Mouse (Mus musculus): Measurements from ENCODE around the gene Nrg3. TPM values are rescaled to one million over a fixed set of nuclear protein-coding genes. Genes with fewer than 3 reads are reported as not detected.
A peak's percentile ranks its signal among the peaks of the same experiment; 100 is the strongest.
"Not testable (repeated sequence)": the region's sequence is repeated elsewhere in the genome, so short reads cannot be mapped to it uniquely, and the experiment has no call there.

Gene Nrg3
- polyA plus RNA-seq, 2 experiments = 0.10 TPM; not detected in 1

DNA sequence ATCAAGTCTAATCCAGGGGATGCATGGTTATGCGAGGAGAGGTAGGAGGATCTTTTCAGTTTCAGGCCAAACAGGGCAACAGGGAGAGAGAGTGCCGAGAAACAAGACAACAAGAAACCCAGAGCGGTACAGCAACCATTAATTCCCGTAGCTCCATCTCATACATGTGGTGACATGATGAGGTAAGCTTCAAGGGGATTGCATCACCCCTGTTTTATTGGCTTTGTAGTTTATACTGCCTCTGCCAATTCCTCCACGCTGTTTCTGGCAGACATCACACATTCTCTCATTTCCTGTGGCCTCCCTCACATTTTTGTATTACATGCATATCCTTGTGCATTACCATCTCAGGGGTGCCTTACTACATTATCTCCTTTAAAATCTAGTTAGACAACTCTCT, 280.9 kb downstream of the Nrg3 start:
- no peak overlapping the region for H3K4me3 ChIP-seq (replicated peaks; ENCODE audit: low read length)
- TF ChIP-seq POLR2A (IDR thresholded peaks at IDR 0.05; ENCODE audit: borderline replicate concordance, extremely low read depth, insufficient read depth, insufficient read length) = no peak
- ATAC-seq (ENCODE audit: low FRiP score, low read depth) (no peak), DNase-seq (ENCODE audit: low spot score) (peak; percentile 35)
- no peak overlapping the region for H3K27ac ChIP-seq (replicated peaks; ENCODE audit: low read depth, low read length)
- WGBS = 48% methylated on average over 5 of the region's 5 CpGs
- no peaks in the 10 kb centered on the region for H3K36me3 ChIP-seq (ENCODE audit: control insufficient read depth, insufficient read depth, low read length)
- no peaks in the 10 kb centered on the region for H3K4me1 ChIP-seq (ENCODE audit: control insufficient read depth, insufficient read depth, low read length)
- H3K27me3 ChIP-seq (ENCODE audit: control insufficient read depth, insufficient read depth, low read length) = no peaks in the 10 kb centered on the region
- H3K9me3 ChIP-seq (ENCODE audit: control insufficient read depth, low read length) = no peaks in the 10 kb centered on the region
- no peak overlapping the region for H3K4me2 ChIP-seq (replicated peaks; ENCODE audit: low read depth, low read length, severe bottlenecking)
- no peak overlapping the region for H3K9ac ChIP-seq (ENCODE audit: low read depth, low read length, severe bottlenecking)

DNA sequence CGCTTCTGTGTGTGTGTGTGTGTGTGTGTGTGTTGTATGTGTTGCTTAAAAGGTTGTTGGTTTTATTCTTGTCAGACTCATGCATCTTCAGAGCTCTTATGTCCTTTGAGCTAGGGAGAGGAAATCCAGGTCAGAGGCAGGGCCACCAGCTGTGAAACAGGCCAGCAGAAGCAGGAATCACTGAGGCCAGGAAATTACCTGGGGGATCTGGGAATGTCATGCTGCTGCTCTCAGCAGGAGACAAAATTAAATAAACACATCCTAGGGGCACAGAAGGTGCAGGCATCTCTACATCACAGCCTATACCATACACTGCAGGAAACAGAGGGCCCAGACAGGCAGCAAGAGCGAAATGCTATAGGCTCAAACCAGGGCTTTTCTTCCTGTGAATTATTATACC, 299.2 kb downstream of the Nrg3 start:
- H3K27me3 ChIP-seq (ENCODE audit: control insufficient read depth, insufficient read depth, low read length) = no peaks in the 10 kb centered on the region
- WGBS = 51% methylated on average over 2 of the region's 2 CpGs
- no peaks in the 10 kb centered on the region for H3K4me1 ChIP-seq (ENCODE audit: control insufficient read depth, insufficient read depth, low read length)
- no peak for DNase-seq (ENCODE audit: low spot score)
- H3K4me2 ChIP-seq (replicated peaks; ENCODE audit: low read depth, low read length, severe bottlenecking) = no peak overlapping the region
- no peaks in the 10 kb centered on the region for H3K9me3 ChIP-seq (ENCODE audit: control insufficient read depth, low read length)
- ATAC-seq (ENCODE audit: low FRiP score, low read depth) = no peak
- no peak overlapping the region for H3K9ac ChIP-seq (ENCODE audit: low read depth, low read length, severe bottlenecking)
- H3K27ac ChIP-seq (replicated peaks; ENCODE audit: low read depth, low read length) = no peak overlapping the region
- H3K36me3 ChIP-seq (ENCODE audit: control insufficient read depth, insufficient read depth, low read length) = no peaks in the 10 kb centered on the region
- no peak for TF ChIP-seq POLR2A (IDR thresholded peaks at IDR 0.05; ENCODE audit: borderline replicate concordance, extremely low read depth, insufficient read depth, insufficient read length)
- H3K4me3 ChIP-seq (replicated peaks; ENCODE audit: low read length) = no peak overlapping the region

DNA sequence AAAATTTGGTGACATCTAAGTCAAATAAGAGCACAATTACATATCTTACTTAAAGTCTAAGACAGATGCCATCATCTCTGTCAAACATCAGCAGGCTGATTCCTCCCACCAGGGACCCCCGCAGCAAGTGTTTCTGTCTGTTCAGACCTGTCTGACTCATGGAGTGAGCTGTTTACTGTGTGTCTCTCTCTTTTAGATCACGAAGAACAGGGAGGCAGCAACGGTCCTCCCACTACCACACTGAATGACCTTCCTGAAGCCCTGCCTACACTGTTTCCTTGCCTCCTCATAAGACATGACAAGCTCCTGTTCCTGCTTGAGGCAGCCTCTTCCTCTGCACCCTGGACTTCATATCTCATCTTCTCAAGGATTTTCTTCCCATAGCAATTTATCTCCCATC, 312.7 kb downstream of the Nrg3 start:
- ATAC-seq (ENCODE audit: low FRiP score, low read depth) = no peak
- no peak overlapping the region for H3K4me3 ChIP-seq (replicated peaks; ENCODE audit: low read length)
- no peak for TF ChIP-seq POLR2A (IDR thresholded peaks at IDR 0.05; ENCODE audit: borderline replicate concordance, extremely low read depth, insufficient read depth, insufficient read length)
- H3K9ac ChIP-seq (ENCODE audit: low read depth, low read length, severe bottlenecking) = no peak overlapping the region
- no peaks in the 10 kb centered on the region for H3K27me3 ChIP-seq (ENCODE audit: control insufficient read depth, insufficient read depth, low read length)
- DNase-seq (ENCODE audit: low spot score) = no peak
- H3K27ac ChIP-seq (replicated peaks; ENCODE audit: low read depth, low read length) = no peak overlapping the region
- no peaks in the 10 kb centered on the region for H3K4me1 ChIP-seq (ENCODE audit: control insufficient read depth, insufficient read depth, low read length)
- no peaks in the 10 kb centered on the region for H3K36me3 ChIP-seq (ENCODE audit: control insufficient read depth, insufficient read depth, low read length)
- no peaks in the 10 kb centered on the region for H3K9me3 ChIP-seq (ENCODE audit: control insufficient read depth, low read length)
- 73% methylated on average over 3 of the region's 3 CpGs for WGBS
- no peak overlapping the region for H3K4me2 ChIP-seq (replicated peaks; ENCODE audit: low read depth, low read length, severe bottlenecking)

DNA sequence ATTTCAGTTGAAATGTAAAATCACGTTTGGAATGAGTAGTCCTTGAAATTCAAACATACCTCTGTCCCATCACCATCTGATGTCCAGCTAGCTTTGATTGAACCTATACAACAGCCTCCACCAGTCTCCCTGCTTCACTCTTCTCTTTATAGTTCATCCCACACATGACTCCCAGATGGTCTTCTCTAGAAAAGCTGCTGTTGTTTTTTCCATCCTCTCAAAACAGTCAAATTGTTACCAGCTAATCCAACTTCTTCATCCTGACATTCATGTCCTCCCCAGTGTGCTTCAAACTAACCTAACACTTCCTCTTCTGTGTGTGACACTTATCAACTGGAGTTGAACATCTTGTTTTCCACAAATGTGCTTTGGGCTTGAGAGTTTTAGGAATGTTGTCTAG, 317.4 kb downstream of the Nrg3 start:
- no peak for TF ChIP-seq POLR2A (IDR thresholded peaks at IDR 0.05; ENCODE audit: borderline replicate concordance, extremely low read depth, insufficient read depth, insufficient read length)
- WGBS = 23% methylated on average over 1 of the region's 1 CpGs
- ATAC-seq (ENCODE audit: low FRiP score, low read depth) = no peak

DNA sequence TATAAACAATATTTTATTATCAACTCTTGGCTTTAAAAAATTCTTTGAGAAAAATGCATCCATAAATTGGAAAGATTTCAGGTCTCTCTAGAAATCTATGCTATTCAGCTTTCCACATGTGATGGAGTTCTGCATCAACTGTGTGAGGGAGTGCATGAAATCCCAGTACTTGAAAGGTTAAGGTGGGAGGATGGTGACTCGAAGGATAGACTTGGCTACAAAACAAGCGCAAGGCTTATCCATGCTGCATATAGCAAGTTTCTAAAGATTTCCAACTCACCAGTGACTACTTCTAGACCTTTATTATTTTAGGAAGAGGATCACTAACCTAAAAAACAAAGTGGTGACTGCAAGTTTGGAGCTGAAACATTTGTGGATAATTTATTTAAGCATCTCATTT, 343.1 kb downstream of the Nrg3 start:
- Histone ChIP-seq H3K4me1 (ENCODE audit: control insufficient read depth, insufficient read depth, low read length) (no peaks in the 10 kb centered on the region), H3K36me3 (ENCODE audit: control insufficient read depth, insufficient read depth, low read length) (no peaks in the 10 kb centered on the region), H3K27ac (replicated peaks; ENCODE audit: low read depth, low read length) (no peak overlapping the region), H3K27me3 (ENCODE audit: control insufficient read depth, insufficient read depth, low read length) (no peaks in the 10 kb centered on the region), H3K9me3 (ENCODE audit: control insufficient read depth, low read length) (no peaks in the 10 kb centered on the region), H3K4me3 (replicated peaks; ENCODE audit: low read length) (no peak overlapping the region), H3K4me2 (replicated peaks; ENCODE audit: low read depth, low read length, severe bottlenecking) (no peak overlapping the region), H3K9ac (ENCODE audit: low read depth, low read length, severe bottlenecking) (no peak overlapping the region)
- DNase-seq (ENCODE audit: low spot score) (no peak), ATAC-seq (ENCODE audit: low FRiP score, low read depth) (no peak)
- 87% methylated on average over 2 of the region's 2 CpGs for WGBS
- no peak for TF ChIP-seq POLR2A (IDR thresholded peaks at IDR 0.05; ENCODE audit: borderline replicate concordance, extremely low read depth, insufficient read depth, insufficient read length)

More for the DNA sequence above, 317.4 kb downstream of the Nrg3 start:
- Histone ChIP-seq H3K27me3 (ENCODE audit: control insufficient read depth, insufficient read depth, low read length) (no peaks in the 10 kb centered on the region), H3K4me3 (replicated peaks; ENCODE audit: low read length) (no peak overlapping the region), H3K27ac (replicated peaks; ENCODE audit: low read depth, low read length) (no peak overlapping the region), H3K4me2 (replicated peaks; ENCODE audit: low read depth, low read length, severe bottlenecking) (no peak overlapping the region), H3K36me3 (ENCODE audit: control insufficient read depth, insufficient read depth, low read length) (no peaks in the 10 kb centered on the region), H3K9ac (ENCODE audit: low read depth, low read length, severe bottlenecking) (no peak overlapping the region), H3K4me1 (ENCODE audit: control insufficient read depth, insufficient read depth, low read length) (no peaks in the 10 kb centered on the region), H3K9me3 (ENCODE audit: control insufficient read depth, low read length) (no peaks in the 10 kb centered on the region)
- no peak for DNase-seq (ENCODE audit: low spot score)

- Histone ChIP-seq H3K4me1 (ENCODE audit: control insufficient read depth, insufficient read depth, low read length) (no peaks in the 10 kb centered on the region), H3K9me3 (ENCODE audit: control insufficient read depth, low read length) (no peaks in the 10 kb centered on the region), H3K4me2 (replicated peaks; ENCODE audit: low read depth, low read length, severe bottlenecking) (no peak overlapping the region), H3K27me3 (ENCODE audit: control insufficient read depth, insufficient read depth, low read length) (no peaks in the 10 kb centered on the region), H3K27ac (replicated peaks; ENCODE audit: low read depth, low read length) (no peak overlapping the region), H3K36me3 (ENCODE audit: control insufficient read depth, insufficient read depth, low read length) (no peaks in the 10 kb centered on the region), H3K4me3 (replicated peaks; ENCODE audit: low read length) (no peak overlapping the region), H3K9ac (ENCODE audit: low read depth, low read length, severe bottlenecking) (no peak overlapping the region)
- ATAC-seq (ENCODE audit: low FRiP score, low read depth) (no peak), DNase-seq (ENCODE audit: low spot score) (no peak)
- 56% methylated on average over 3 of the region's 3 CpGs for WGBS
- TF ChIP-seq POLR2A (IDR thresholded peaks at IDR 0.05; ENCODE audit: borderline replicate concordance, extremely low read depth, insufficient read depth, insufficient read length) = no peak
Measured at GRCm38 (mm10) chr14:39117977-39118376, 354.9 kb downstream of the Nrg3 start.

DNA sequence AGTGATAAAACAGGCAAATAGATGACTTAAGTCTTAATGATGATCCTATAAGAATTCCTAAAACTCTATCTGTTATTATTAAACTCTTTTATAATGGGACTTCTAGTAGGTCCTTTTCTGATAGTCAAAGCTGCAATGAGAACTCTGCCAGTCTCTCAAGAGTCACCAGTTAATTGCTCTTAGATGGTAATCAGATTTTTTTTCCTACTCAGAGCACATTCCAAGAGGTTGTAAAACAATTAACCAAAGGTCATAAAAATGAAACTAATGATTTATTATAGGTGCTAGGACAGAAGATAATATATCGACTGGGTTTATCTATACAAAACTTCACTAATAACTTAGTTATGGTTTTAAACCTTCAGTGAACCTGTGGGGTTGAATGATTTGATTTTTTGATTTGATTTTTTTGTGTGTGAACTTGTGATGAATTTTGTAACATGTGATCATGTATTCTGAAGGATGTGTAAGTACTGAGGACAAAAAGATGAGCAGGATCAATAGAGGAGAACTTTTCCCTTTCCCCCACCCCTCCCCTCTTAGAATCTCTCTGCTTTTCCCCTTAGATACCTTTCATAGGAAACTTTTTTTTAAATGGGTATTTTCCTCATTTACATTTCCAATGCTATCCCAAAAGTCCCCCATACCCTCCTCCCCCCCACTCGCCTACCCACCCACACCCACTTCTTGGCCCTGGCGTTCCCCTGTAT, 356.2 kb downstream of the Nrg3 start:
- H3K4me3 ChIP-seq (replicated peaks; ENCODE audit: low read length); ATAC-seq (ENCODE audit: low FRiP score, low read depth); H3K9ac ChIP-seq (ENCODE audit: low read depth, low read length, severe bottlenecking); H3K9me3 ChIP-seq (ENCODE audit: control insufficient read depth, low read length); H3K27ac ChIP-seq (replicated peaks; ENCODE audit: low read depth, low read length); H3K27me3 ChIP-seq (ENCODE audit: control insufficient read depth, insufficient read depth, low read length); H3K36me3 ChIP-seq (ENCODE audit: control insufficient read depth, insufficient read depth, low read length); DNase-seq (ENCODE audit: low spot score); H3K4me2 ChIP-seq (replicated peaks; ENCODE audit: low read depth, low read length, severe bottlenecking); H3K4me1 ChIP-seq (ENCODE audit: control insufficient read depth, insufficient read depth, low read length): not testable (repeated sequence)
- 57% methylated on average over 3 of the region's 3 CpGs for WGBS
